Mouse (Mus musculus): ENCODE data around the gene Gclm. TPM values are rescaled to one million over a fixed set of nuclear protein-coding genes. Genes with fewer than 3 reads are reported as not detected.

Gene Gclm
- total RNA-seq, 2 experiments from 2014 or later: 59.5 to 79.0 TPM

Small RNAs within 50 kb of the gene (microRNA-seq; reads per million reads assigned to microRNA genes)
- gene Gm22903: not detected
- gene Mir760: 2,225 reads per million, percentile 83 among the genes with 10 or more reads in this experiment

Other genes starting within 250 kb of the Gclm start
- 1 to 10 TPM; 3.4 to 3.8 TPM for gene Abca4, start 201.1 kb upstream of the Gclm start, total RNA-seq (2021)
- gene Dnttip2, start 28.8 kb downstream of the Gclm start, total RNA-seq (2021): 10 to 100 TPM; 31.7 to 33.3 TPM
- 1 to 10 TPM; 4.7 to 7.0 TPM for gene Bcar3, start 48.6 kb downstream of the Gclm start, total RNA-seq (2021)